Mouse (Mus musculus) colon, adult 2 months (tissue): ENCODE data around the gene Trpm8. TPM values are rescaled to one million over a fixed set of nuclear protein-coding genes. Genes with fewer than 3 reads are reported as not detected.

Experiments used
- polyA plus RNA-seq: library from polyadenylated mRNA; depleted of rRNA; stranded (reverse); fragments of >200 nt; gene quantifications from 2 replicates; pipeline ENCODE4 v1.2.3, GENCODE M21; 2012; rRNA removed

Gene Trpm8
- polyA plus RNA-seq: not detected in 2 replicates

DNA sequence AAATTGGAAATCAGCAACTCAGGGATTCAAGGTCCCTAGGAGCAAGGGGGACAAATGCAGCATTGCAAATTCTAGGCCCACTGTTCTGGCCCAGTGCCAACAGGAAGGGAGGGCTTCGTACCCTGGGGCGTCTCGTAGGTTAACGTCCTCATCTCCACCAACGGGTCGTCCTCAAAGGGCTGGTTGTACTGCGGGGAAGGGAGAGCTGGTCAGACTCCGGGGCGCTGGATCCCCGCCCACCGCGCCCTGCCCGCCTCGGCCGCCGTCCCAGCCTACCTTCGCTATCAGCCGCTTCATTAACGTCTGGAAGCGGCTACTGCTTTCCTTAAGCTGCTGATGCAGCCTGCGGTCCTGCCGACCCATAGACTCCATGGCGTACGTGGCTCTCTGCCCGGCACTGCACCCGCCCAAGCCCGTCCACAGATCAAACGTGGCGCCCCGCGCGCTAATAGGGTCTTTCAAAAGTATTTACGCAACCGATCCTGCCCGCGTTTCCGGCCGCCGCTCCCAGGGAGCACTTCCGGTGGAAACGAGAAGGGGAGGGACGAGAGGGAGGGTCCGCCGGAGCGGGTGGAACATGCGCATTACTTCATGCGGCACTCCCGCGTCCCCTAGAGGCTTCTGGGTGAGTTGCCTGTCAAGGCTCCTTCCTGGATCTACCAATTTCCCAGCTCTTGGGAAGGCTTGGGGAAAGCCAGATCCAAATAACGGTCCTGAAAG, at the start of gene Trpm8, which contains the start of gene Hjurp:
Gene Trpm8, plus strand, starts transcription at position 564 of the 720 bp plus-strand sequence.
Gene Hjurp, minus strand, starts transcription at position 536 of the 720 bp plus-strand sequence.

GRCm38 (mm10) chr1:88406807-88407198, 129.3 kb downstream of the Trpm8 start, which contains the start of gene Spp2:
Gene Spp2 (plus strand): TSS chr1:88406961.

Other genes with a start within 250 kb of the Trpm8 start
- gene Ugt1a10, start 222.3 kb upstream of the Trpm8 start, polyA plus RNA-seq: 0.47 TPM in 1 of 2 replicates, not detected in the other
- not detected in 2 replicates for gene Ugt1a9, start 206.9 kb upstream of the Trpm8 start, polyA plus RNA-seq
- not detected in 2 replicates for gene Ugt1a8, start 189.8 kb upstream of the Trpm8 start, polyA plus RNA-seq
- gene Ugt1a7c, start 182.6 kb upstream of the Trpm8 start, polyA plus RNA-seq: 100.0 and 115 TPM in 2 replicates
- 1.1 and 30.2 TPM in 2 replicates for gene Ugt1a6b, start 174.4 kb upstream of the Trpm8 start, polyA plus RNA-seq
- 28.4 and 34.7 TPM in 2 replicates for gene Ugt1a6a, start 142.9 kb upstream of the Trpm8 start, polyA plus RNA-seq
- gene Ugt1a5, start 111.6 kb upstream of the Trpm8 start, polyA plus RNA-seq: 0.19 and 0.22 TPM in 2 replicates
- gene Ugt1a2, start 77.1 kb upstream of the Trpm8 start, polyA plus RNA-seq: 0.14 and 0.66 TPM in 2 replicates
- 0.61 and 1.2 TPM in 2 replicates for gene Dnajb3, start 71.9 kb upstream of the Trpm8 start, polyA plus RNA-seq
- 12.7 and 44.6 TPM in 2 replicates for gene Ugt1a1, start 65.7 kb upstream of the Trpm8 start, polyA plus RNA-seq
- gene Mroh2a, start 50.7 kb upstream of the Trpm8 start, polyA plus RNA-seq: 0.26 and 0.35 TPM in 2 replicates
- gene Hjurp, start within 50 bp of the Trpm8 start, polyA plus RNA-seq: 34.2 and 59.4 TPM in 2 replicates
- gene Spp2, start 129.3 kb downstream of the Trpm8 start, polyA plus RNA-seq: not detected in 2 replicates
- not detected in 2 replicates for gene Glrp1, start 232.4 kb downstream of the Trpm8 start, polyA plus RNA-seq